Mouse (Mus musculus): ENCODE measurements around the gene Slc16a12. TPM values are rescaled to one million over a fixed set of nuclear protein-coding genes. Genes with fewer than 3 reads are reported as not detected.

Gene Slc16a12
- polyA plus RNA-seq, 1 experiment = 0.33 TPM

DNA sequence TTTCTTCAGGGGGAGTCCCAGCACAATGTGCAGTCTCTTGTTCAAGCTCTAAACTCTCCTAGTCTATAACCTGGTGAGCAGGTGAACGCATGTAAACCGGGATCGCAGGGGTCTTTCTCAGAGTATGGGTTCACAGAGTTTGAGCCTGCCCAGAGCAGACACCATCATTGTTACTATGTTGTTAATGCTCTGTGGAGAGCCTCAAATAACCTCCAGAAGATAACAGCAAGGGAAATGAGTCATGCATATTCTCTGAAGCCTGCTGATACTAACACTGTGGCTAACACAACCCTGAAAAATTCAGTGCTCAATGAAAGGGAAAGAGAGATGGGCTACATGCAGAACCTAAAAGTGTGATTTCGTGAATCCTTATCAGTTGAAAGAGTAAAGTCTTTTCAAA, 68.7 kb downstream of the Slc16a12 start:
- Histone ChIP-seq H3K4me1 (ENCODE audit: control insufficient read depth, insufficient read depth, low read length) (peaks cover 2% of the 10 kb centered on the region), H3K27me3 (ENCODE audit: control insufficient read depth, insufficient read depth, low read length) (no peaks in the 10 kb centered on the region), H3K4me3 (ENCODE audit: control insufficient read depth, low read depth, low read length) (no peak overlapping the region), H3K27ac (ENCODE audit: control insufficient read depth, insufficient read depth, low read depth, low read length) (no peak overlapping the region), H3K36me3 (ENCODE audit: control insufficient read depth, insufficient read depth, low read length) (no peaks in the 10 kb centered on the region)
- TF ChIP-seq POLR2A (IDR thresholded peaks at IDR 0.05; ENCODE audit: control insufficient read depth, low read depth, low read length) (no peak), CTCF (IDR thresholded peaks at IDR 0.05; ENCODE audit: control insufficient read depth, insufficient read depth, insufficient replicate concordance, low read depth, low read length) (no peak)

DNA sequence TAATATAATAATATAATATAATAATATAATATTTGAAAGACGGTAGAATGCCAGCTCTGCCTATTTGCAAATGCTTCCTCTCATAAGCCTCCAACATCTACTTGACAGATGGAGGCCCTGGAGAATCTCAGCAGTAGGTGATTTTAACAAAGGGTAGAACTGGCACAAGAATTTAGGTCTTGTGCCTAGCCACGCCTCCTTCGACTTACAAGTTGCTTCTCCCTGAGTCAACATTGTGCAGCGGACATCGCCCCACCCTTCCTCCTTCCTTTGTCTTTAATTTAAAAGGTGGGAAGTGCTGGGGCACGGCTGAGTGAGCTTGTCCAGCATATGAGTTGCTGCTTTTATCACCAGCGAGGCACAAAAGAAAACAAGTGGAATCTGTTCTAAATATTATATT, 73.6 kb downstream of the Slc16a12 start:
- Histone ChIP-seq H3K4me1 (ENCODE audit: control insufficient read depth, insufficient read depth, low read length) (peaks cover 2% of the 10 kb centered on the region), H3K27me3 (ENCODE audit: control insufficient read depth, insufficient read depth, low read length) (no peaks in the 10 kb centered on the region), H3K4me3 (ENCODE audit: control insufficient read depth, low read depth, low read length) (no peak overlapping the region), H3K27ac (ENCODE audit: control insufficient read depth, insufficient read depth, low read depth, low read length) (no peak overlapping the region), H3K36me3 (ENCODE audit: control insufficient read depth, insufficient read depth, low read length) (no peaks in the 10 kb centered on the region)
- TF ChIP-seq POLR2A (IDR thresholded peaks at IDR 0.05; ENCODE audit: control insufficient read depth, low read depth, low read length) (no peak), CTCF (IDR thresholded peaks at IDR 0.05; ENCODE audit: control insufficient read depth, insufficient read depth, insufficient replicate concordance, low read depth, low read length) (no peak)

- Histone ChIP-seq H3K27ac (ENCODE audit: control insufficient read depth, insufficient read depth, low read depth, low read length) (no peak overlapping the region), H3K4me1 (ENCODE audit: control insufficient read depth, insufficient read depth, low read length) (no peaks in the 10 kb centered on the region), H3K4me3 (ENCODE audit: control insufficient read depth, low read depth, low read length) (no peak overlapping the region), H3K36me3 (ENCODE audit: control insufficient read depth, insufficient read depth, low read length) (no peaks in the 10 kb centered on the region), H3K27me3 (ENCODE audit: control insufficient read depth, insufficient read depth, low read length) (no peaks in the 10 kb centered on the region)
- no peak for TF ChIP-seq POLR2A (IDR thresholded peaks at IDR 0.05; ENCODE audit: control insufficient read depth, low read depth, low read length)
- TF ChIP-seq CTCF (IDR thresholded peaks at IDR 0.05; ENCODE audit: control insufficient read depth, insufficient read depth, insufficient replicate concordance, low read depth, low read length) = peak; percentile 93; the same call in 1 of the 2 replicates
Measured at GRCm38 (mm10) chr19:34666127-34666526, 81.0 kb downstream of the Slc16a12 start.

- Histone ChIP-seq H3K4me3 (ENCODE audit: control insufficient read depth, low read depth, low read length) (no peak overlapping the region), H3K36me3 (ENCODE audit: control insufficient read depth, insufficient read depth, low read length) (no peaks in the 10 kb centered on the region), H3K27ac (ENCODE audit: control insufficient read depth, insufficient read depth, low read depth, low read length) (no peak overlapping the region), H3K4me1 (ENCODE audit: control insufficient read depth, insufficient read depth, low read length) (no peaks in the 10 kb centered on the region), H3K27me3 (ENCODE audit: control insufficient read depth, insufficient read depth, low read length) (no peaks in the 10 kb centered on the region)
- no peak for TF ChIP-seq CTCF (IDR thresholded peaks at IDR 0.05; ENCODE audit: control insufficient read depth, insufficient read depth, insufficient replicate concordance, low read depth, low read length)
Measured at GRCm38 (mm10) chr19:34662740-34663139, 84.3 kb downstream of the Slc16a12 start.

DNA sequence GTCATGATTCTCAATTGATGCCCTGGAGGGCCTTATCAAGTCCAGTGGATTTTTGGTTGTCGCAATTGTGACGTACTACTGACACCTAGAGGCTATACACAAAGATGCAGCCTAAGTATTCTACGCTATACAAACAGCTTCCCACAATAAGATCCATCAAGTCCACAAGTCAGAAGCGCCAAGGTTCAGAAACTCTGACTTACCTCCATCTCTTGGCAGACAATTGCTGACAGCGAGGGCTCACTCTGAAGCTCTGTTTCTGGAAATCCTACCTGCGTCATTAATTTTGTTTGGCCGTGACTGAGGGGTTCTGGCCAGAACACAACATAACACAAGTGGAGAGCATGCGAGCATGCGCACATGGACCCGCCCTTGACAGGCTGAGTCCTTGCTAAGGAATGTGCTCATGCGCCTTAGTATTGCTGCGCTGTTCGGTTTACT, 85.0 kb downstream of the Slc16a12 start:
- TF ChIP-seq CTCF (IDR thresholded peaks at IDR 0.05; ENCODE audit: control insufficient read depth, insufficient read depth, insufficient replicate concordance, low read depth, low read length) = no peak; the same call in 1 of the 2 replicates
- no peak for TF ChIP-seq POLR2A (IDR thresholded peaks at IDR 0.05; ENCODE audit: control insufficient read depth, low read depth, low read length)
- H3K36me3 ChIP-seq (ENCODE audit: control insufficient read depth, insufficient read depth, low read length) = no peaks in the 10 kb centered on the region
- no peaks in the 10 kb centered on the region for H3K4me1 ChIP-seq (ENCODE audit: control insufficient read depth, insufficient read depth, low read length)
- H3K27ac ChIP-seq (ENCODE audit: control insufficient read depth, insufficient read depth, low read depth, low read length) = no peak overlapping the region; the same call in 1 of the 2 replicates
- peak overlapping the region; percentile 50 for H3K4me3 ChIP-seq (ENCODE audit: control insufficient read depth, low read depth, low read length)
- no peaks in the 10 kb centered on the region for H3K27me3 ChIP-seq (ENCODE audit: control insufficient read depth, insufficient read depth, low read length)

DNA sequence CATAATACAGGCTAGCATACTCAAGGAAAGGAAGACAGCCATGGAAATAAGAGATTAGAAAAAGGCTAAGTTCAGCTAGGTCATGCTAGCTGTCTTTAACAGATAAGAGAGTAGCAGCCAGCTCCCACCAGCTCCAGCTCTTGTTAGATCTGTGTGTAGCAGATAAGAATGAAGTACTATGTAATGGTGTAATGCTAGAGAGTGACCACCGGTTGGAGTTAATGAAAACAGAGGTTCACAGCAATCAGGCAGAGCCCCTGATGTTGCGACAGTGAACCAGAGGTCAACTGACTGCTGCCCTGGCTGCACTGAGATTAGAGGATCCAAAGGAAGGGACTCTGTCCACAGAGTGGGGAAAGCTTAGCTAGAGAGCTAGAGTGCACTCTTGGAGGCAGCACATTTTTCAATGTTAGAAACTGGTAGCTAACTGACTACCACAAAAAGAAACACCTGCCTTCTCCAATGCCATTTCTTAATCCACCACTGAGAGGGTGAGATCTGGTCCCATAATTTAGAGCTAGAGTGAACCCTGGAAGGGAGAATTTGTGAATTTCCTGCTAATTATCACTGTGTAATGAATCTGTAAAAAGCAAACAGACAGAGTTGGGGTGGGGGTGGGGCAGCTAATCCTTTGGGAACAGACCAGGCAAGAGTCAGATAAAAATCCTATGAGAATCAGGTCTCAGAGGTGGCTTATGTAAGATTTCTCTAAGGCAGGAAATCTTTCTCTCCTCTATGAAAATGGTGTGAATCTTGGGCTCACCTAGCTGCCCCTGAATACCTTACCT, 90.4 kb downstream of the Slc16a12 start:
- Histone ChIP-seq H3K4me1 (ENCODE audit: control insufficient read depth, insufficient read depth, low read length) (no peaks in the 10 kb centered on the region), H3K36me3 (ENCODE audit: control insufficient read depth, insufficient read depth, low read length) (no peaks in the 10 kb centered on the region), H3K27me3 (ENCODE audit: control insufficient read depth, insufficient read depth, low read length) (no peaks in the 10 kb centered on the region), H3K4me3 (ENCODE audit: control insufficient read depth, low read depth, low read length) (no peak overlapping the region), H3K27ac (ENCODE audit: control insufficient read depth, insufficient read depth, low read depth, low read length) (no peak overlapping the region)
- TF ChIP-seq CTCF (IDR thresholded peaks at IDR 0.05; ENCODE audit: control insufficient read depth, insufficient read depth, insufficient replicate concordance, low read depth, low read length) (no peak), POLR2A (IDR thresholded peaks at IDR 0.05; ENCODE audit: control insufficient read depth, low read depth, low read length) (no peak)

DNA sequence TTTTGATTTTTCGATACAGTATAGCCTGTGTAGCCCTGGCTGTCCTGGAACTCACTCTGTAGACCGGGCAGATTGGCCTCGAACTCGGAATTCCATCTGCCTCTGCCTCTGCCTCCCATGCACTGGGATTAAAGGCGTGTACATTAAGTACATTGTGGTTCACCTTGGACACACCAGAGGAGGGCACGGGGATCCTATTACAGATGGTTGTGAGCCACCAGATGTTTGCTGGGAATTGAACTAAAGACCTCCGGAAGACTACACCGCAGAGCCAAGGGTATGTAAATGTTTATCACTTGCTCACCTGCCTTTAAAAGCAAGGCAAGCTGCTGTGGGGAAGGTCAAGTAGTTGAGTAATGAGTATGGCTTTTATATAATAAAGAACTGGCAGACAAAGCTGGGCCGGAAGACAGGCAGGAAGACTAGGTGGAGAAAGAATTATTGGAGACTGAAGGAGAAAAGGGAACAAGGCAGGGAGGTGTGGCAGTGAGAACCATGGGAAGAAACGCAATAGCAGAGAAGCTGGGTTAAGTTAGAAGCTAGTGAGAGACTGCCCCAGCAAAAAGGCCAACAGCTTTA, 91.8 kb downstream of the Slc16a12 start:
- Histone ChIP-seq H3K4me1 (ENCODE audit: control insufficient read depth, insufficient read depth, low read length) (no peaks in the 10 kb centered on the region), H3K36me3 (ENCODE audit: control insufficient read depth, insufficient read depth, low read length) (no peaks in the 10 kb centered on the region), H3K27ac (ENCODE audit: control insufficient read depth, insufficient read depth, low read depth, low read length) (no peak overlapping the region), H3K27me3 (ENCODE audit: control insufficient read depth, insufficient read depth, low read length) (no peaks in the 10 kb centered on the region), H3K4me3 (ENCODE audit: control insufficient read depth, low read depth, low read length) (no peak overlapping the region)
- no peak for TF ChIP-seq POLR2A (IDR thresholded peaks at IDR 0.05; ENCODE audit: control insufficient read depth, low read depth, low read length)
- no peak for TF ChIP-seq CTCF (IDR thresholded peaks at IDR 0.05; ENCODE audit: control insufficient read depth, insufficient read depth, insufficient replicate concordance, low read depth, low read length)
